Mouse (Mus musculus) G1E (cell line): Measurements from ENCODE around the gene Col11a2.

ENCODE experiments used
- CTCF ChIP-seq: IDR thresholded peaks from 2 replicates; pipeline ENCODE4 v1.5.1; 2012; ENCODE audit warnings: low read depth, low read length, inconsistent platforms, mixed read lengths
- GATA1 ChIP-seq: IDR thresholded peaks from 2 replicates; pipeline ENCODE4 v1.6.1; 2012; ENCODE audit warnings: borderline replicate concordance, low read length, inconsistent platforms, mixed read lengths
- GATA2 ChIP-seq: IDR thresholded peaks from 2 replicates; pipeline ENCODE4 v1.6.1; 2012; ENCODE audit warnings: low read depth, low read length, inconsistent platforms, borderline replicate concordance
- TAL1 ChIP-seq: conservative IDR thresholded peaks from 2 replicates; pipeline ENCODE4 v1.6.1; 2012; ENCODE audit warnings: low read depth, low read length, inconsistent platforms, mixed read lengths

DNA sequence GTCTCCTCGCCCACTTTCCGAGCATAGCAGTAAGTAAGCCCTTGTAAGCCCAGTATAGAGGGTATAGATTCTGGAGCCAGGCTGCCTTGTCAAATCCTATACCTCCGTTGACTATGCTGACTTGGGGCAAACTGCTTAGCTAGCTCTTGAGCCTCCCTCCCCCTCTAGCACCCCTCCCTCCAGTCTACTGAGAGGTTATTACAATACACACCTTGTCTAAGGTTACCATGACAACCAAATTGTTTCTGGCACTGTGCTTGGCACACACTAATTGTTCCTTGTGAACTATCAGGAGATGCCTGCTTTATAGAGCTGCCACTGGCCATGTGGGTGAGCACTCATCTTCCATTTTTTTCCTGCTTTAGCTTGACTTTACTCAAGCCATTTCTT, 70.6 kb downstream of the Col11a2 start:
- TF ChIP-seq CTCF (no peak), GATA1 (no peak), TAL1 (no peak), GATA2 (no peak)
